Mouse (Mus musculus): ENCODE measurements around the gene Tpk1. TPM values are rescaled to one million over a fixed set of nuclear protein-coding genes. Genes with fewer than 3 reads are reported as not detected.
A peak's percentile ranks its signal among the peaks of the same experiment; 100 is the strongest.

Tpk1 gene
- total RNA-seq, 2 experiments from 2014 or later = 4.6 to 4.7 TPM

DNA sequence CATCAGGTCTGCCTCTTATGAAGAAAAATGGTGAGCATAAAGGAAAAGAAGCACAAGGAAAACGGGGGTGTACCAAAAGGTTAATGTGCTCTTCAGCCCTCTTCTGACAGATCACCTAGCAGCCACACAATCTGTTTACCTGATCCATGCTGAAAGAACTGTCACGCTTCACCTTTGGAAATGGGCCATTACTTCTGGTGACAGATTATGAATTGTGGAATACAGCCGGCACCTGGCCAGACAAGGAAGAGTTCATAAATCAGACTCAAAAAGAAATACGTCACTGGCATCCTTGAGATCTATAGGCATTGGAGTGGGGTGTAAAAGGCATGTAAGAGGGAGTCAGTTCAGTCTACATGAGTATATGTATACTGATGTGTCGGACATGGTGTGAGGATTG is 292.9 kb downstream of the Tpk1 start:
- intact Hi-C loops (cut with DNase I) = no loop called here
- no peak for DNase-seq

DNA sequence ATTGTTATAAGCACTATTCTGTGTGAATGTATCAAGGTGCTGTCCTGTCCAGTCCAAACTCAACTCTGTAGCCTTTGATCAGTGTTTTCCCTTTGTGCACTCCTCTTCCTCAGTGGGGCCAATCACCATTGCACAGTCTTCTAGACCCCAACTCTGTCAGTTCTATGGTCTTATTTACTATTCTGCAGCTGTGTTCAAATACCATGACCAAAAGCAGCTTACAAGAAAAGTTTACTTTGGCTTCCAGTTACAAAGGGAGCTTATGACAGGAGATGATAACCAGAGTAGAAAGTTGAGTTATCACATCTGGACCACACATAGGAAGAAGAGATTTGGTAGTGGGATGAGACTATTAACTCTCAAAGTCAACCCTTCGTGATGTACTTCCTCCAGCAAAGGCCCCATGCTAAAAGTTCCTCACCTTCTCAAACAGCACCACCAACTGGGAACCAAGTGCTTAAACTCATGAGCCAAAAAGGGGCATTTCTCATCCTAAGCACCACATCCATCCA is 298.6 kb downstream of the Tpk1 start:
- intact Hi-C loops (cut with DNase I) = no loop called here
- no peak for DNase-seq

- DNase-seq = peak in 1 of 2 experiments; percentile 6
- intact Hi-C loops (cut with DNase I) = no loop called here
Measured at GRCm38 (mm10) chr6:43366952-43367351, 299.1 kb downstream of the Tpk1 start.

DNA sequence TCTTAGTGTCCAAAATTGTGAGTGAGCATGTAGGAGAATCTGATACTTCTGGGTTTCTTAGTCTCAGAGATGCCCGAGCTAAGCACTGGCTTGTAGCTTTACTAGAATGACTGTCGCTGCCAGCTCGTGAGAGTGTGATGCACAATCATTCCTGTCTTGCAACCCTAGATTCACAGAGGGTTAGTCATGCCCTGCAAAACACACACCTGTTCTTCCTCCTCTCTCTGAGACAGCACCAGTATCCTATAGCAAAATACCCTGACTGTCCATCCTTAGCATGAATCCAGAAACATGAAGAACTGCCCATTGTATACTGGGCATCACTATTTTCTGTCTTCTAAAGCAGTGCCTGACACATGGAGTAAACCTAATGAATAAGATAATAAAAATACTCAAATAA is 302.2 kb downstream of the Tpk1 start:
- DNase-seq = no peak
- intact Hi-C loops (cut with DNase I) = no loop called here

DNA sequence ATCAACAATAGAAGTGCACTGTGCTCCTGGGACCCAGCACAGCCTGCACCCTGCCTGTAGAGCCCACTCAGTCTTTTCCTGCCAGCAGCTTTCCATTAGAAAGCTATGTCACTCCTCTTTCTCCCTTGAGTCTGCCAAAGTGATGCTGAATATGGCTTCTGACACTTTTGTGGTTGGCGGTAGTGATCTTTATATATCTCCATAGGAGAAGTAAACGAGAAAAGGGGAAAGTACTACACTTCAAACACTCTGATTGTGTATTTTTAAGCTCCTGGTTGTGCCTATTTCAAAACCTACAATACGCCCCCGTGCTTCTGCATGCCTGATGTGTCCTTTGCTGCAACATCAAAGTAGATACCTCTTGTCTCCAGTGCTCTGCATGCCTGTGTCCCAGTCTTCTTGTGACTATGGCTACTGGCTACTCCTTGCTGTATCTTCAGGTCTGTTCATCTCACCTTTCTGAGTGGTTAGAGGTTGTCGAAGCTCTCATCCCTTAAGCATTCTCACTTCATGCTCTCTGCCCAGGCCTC is 302.7 kb downstream of the Tpk1 start:
- DNase-seq = no peak
- intact Hi-C loops (cut with DNase I) = no loop called here

- no peak for DNase-seq
- intact Hi-C loops (cut with DNase I) = no loop called here
Measured at GRCm38 (mm10) chr6:43361248-43361647, 304.8 kb downstream of the Tpk1 start.

GRCm38 (mm10) chr6:43360214-43360613 is 305.9 kb downstream of the Tpk1 start:
- DNase-seq = no peak

DNA sequence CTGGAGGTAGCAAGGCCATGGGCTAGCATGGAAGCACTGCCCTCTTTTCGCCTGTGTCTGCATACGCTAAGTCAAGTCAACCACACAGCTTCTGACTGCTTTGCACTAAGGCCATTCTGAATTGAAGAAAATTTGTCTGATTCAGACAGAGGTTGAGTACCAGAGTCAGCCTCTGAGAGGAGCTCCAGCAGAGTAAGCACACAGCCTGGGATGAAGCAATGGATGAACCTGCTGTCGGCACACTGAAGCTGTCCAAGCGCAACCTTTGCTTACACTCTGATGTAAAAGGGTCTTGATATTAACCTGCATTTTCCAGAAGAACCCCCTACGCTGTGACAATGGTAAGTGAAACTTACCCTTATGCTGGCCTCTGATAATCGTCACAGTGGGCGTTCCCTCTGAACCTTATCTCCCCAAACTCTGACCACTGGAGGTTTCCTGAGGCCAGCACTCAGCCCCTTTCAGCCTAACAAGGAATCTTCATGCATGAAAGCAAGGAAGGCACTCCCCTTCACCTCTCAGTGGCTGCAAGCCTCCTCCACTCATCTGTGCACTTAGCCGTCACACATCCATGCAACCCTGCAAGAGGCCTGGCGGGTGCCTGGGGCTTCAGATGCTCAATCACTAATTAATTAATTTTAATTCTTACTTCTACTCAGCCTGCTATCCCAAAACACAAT is 311.4 kb downstream of the Tpk1 start:
- intact Hi-C loops (cut with DNase I) = no loop called here

More at GRCm38 (mm10) chr6:43360214-43360613, 305.9 kb downstream of the Tpk1 start:
- intact Hi-C loops (cut with DNase I) = no loop called here

GRCm38 (mm10) chr6:43353446-43353845 is 312.6 kb downstream of the Tpk1 start:
- intact Hi-C loops (cut with DNase I) = no loop called here
- DNase-seq = no peak

More for the DNA sequence above, 311.4 kb downstream of the Tpk1 start:
- no peak for DNase-seq

- intact Hi-C loops (cut with DNase I) = no loop called here
- DNase-seq = no peak
Measured at GRCm38 (mm10) chr6:43349083-43349482, 317.0 kb downstream of the Tpk1 start.

- intact Hi-C loops (cut with DNase I) = no loop called here
- DNase-seq = no peak
Measured at GRCm38 (mm10) chr6:43347637-43348036, 318.4 kb downstream of the Tpk1 start.

- intact Hi-C loops (cut with DNase I) = no loop called here
Measured at GRCm38 (mm10) chr6:43343006-43343405, 323.1 kb downstream of the Tpk1 start.

GRCm38 (mm10) chr6:43342386-43342785 is 323.7 kb downstream of the Tpk1 start:
- DNase-seq = no peak
- intact Hi-C loops (cut with DNase I) = no loop called here

More at GRCm38 (mm10) chr6:43343006-43343405, 323.1 kb downstream of the Tpk1 start:
- no peak for DNase-seq

GRCm38 (mm10) chr6:43338804-43339203 is 327.3 kb downstream of the Tpk1 start:
- intact Hi-C loops (cut with DNase I) = no loop called here
- DNase-seq = no peak

DNA sequence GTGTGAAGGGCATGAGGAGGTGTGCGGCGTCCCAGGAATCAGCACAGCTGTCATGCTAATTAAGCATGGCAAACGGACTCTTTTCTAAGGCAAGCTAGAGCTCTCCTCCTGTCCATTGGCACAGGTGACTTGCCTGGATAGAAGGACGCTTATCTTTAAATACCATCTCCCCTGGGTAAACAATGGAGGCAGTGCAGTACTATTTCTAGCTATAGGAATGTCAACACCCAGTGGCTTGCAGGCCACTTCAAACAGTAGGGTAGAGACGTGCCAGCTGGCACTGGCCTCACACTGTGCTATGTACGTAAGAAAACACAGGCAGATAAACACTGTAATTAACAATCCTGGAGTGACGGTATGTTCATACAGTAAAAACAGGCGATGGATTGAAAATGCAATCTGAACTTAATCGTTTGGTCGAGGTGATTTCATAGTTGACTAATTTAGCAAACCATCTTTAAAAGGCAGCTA is 328.6 kb downstream of the Tpk1 start:
- peak; percentile 45 to 69 for DNase-seq
- intact Hi-C loops (cut with DNase I) = no loop called here

DNA sequence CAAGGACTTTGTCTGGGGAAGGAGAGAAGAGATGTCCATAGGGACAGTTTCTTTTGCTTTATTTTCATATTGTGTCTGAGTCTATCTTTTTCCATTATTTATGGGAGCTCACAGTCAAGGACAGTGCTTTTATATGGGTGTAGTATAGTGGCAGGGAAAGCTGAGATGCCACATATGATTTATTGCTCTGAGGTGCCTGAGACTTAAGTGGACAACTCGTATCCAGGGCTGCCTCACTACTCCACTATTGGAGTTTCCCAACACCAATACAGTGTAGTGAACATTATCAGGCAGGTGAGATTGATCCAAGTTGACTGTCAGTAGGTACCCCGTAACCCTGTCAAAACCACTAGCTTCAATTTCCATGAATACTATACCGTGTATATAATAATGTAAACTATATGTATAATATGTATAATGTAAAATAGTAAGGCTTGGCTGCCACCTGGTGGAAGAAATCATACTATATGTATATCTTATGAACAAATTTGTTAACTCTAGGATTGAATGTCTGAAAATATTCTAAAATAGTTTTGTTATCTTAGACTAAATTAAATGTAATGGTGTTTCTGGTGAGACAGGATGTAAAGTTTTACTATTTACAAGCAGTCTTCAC is 330.4 kb downstream of the Tpk1 start:
- DNase-seq = no peak
- intact Hi-C loops (cut with DNase I) = no loop called here

DNA sequence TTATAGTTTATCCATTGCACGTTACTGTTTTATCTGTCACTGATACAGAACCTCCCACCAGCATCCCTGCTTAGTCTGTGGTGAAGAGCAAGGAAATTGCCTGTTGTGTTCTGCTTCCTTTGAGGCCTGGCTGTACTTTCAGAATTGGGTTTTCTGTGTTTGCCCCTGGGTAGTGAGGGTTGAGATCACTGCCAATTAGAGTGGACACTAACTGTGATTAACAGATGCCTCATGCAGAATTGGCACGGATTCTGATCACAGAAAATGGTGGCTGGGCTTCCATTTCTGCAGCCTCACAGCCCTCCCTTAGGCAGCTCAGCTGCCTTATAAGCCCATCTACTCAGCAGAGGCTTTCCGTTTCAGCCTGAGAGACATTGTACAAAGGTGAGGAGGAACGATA is 332.6 kb downstream of the Tpk1 start:
- DNase-seq = no peak
- intact Hi-C loops (cut with DNase I) = no loop called here

DNA sequence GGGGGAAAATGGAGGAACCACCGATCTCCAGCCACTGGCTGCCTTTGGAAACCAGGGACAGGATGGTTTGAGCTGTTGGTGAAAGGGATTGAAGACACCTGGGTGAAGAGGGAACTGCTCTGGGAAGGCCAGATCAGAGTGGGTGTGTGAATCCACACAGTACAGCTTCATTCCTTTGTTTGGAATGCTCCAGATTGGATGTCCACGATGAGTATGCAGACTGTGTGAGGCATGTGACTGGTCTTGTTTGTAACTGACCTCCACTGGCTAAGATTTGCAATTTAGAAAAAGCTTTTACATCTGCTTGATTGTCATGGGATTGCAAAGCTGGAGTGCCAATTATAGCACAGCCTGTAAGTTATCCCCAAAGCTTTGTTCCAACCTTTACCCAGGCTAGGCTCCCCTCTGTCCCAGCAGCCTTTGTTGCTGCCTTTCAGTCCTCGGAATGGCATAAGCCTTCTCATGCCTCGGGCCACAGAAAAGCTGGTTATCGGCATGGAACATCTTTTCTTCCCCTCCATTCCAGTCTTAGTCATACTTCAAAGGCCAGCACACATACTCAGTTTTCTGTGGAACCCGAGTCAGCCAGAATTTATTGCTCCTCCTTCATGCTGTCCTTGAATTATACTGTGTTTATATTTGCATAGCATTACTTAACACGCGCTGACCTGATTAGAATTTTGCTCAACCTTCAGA is 353.0 kb downstream of the Tpk1 start:
- no peak for DNase-seq
- intact Hi-C loops (cut with DNase I) = no loop called here

GRCm38 (mm10) chr6:43312546-43312945 is 353.5 kb downstream of the Tpk1 start:
- intact Hi-C loops (cut with DNase I) = no loop called here
- DNase-seq = no peak

DNA sequence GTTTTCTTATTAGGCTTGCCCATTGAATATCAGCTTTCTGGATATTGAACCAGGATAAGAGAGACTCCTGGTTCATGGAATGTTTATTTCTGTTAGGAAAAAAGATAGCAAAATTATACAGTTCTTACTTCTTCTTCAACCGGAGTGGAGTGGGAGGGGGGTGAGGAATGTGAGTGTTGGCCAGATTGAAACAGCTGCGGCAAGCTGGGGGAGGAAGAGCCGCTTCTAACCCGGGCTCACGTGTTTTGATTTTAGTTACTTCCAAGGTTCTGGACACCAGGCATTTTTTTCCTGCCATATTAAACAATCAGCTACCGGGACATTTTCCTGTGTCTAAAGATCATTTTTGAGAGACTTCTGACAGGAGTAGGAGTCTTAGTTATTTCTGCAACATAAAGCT is 356.0 kb downstream of the Tpk1 start:
- peak in 1 of 2 experiments; percentile 30 for DNase-seq
- intact Hi-C loops (cut with DNase I) = no loop called here

DNA sequence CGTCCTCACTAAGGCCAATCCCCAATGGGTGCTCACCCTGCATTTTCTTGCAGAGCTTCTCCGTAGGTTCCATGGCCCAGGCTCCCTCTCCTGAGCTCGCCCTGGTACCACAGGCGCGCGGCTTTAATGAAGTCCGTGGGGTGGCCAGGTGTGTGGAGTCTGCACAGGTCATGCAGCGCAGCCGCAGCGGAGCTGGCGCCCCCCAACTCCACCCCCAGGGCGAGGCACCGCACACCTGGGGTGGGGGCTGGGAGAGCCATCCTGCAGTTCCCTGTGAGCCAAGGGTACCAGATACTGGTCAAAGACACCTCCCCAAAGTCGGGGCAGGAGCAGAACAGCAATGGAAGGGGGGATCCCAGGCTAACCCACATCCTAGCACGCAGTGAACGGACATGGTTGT is 356.6 kb downstream of the Tpk1 start, which contains the start of gene Nobox:
Gene Nobox (minus strand): TSS at position 101 of the 400 bp plus-strand sequence.
- intact Hi-C loops (cut with DNase I) = no loop called here
- no peak for DNase-seq
